Mouse (Mus musculus): ENCODE measurements around the gene Uggt2. TPM values are rescaled to one million over a fixed set of nuclear protein-coding genes. Genes with fewer than 3 reads are reported as not detected.

The Uggt2 gene
- polyA plus RNA-seq, 1 experiment from 2014 or later = 27.9 TPM

DNA sequence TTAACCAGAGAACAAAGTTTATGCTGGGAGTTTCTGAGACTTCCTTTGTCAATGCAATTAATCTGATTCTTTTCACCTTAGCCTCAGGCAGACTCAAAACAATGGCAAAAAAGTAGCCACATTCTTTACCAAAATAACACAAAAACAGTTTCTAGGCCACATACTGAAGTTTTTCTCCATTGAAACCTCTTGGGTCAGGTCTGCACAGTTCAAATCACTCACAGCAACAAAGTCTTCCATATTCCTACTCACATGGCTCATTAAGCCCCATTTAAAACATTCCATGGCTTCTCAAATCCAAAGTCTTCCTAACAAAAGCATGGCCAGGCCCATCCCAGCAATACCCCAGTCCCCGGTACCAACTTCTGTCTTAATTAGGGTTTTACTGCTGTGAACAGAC is 46.3 kb downstream of the Uggt2 start:
- Histone ChIP-seq H3K27me3 (ENCODE audit: control insufficient read depth, insufficient read depth, low read length) (no peaks in the 10 kb centered on the region), H3K27ac (replicated peaks; ENCODE audit: low read depth, low read length) (no peak overlapping the region), H3K4me1 (ENCODE audit: control insufficient read depth, insufficient read depth, low read length) (no peaks in the 10 kb centered on the region), H3K9ac (replicated peaks; ENCODE audit: low read length) (no peak overlapping the region), H3K9me3 (ENCODE audit: control insufficient read depth, low read length) (no peaks in the 10 kb centered on the region), H3K4me2 (ENCODE audit: low read length) (no peak overlapping the region), H3K4me3 (replicated peaks; ENCODE audit: low read depth, low read length) (no peak overlapping the region), H3K36me3 (ENCODE audit: control insufficient read depth, insufficient read depth, low read length) (peaks cover 32% of the 10 kb centered on the region)
- ATAC-seq (ENCODE audit: low FRiP score, low TSS enrichment) = no peak
- DNase-seq = no peak
- 74% methylated on average over 1 of the region's 1 CpGs for WGBS

DNA sequence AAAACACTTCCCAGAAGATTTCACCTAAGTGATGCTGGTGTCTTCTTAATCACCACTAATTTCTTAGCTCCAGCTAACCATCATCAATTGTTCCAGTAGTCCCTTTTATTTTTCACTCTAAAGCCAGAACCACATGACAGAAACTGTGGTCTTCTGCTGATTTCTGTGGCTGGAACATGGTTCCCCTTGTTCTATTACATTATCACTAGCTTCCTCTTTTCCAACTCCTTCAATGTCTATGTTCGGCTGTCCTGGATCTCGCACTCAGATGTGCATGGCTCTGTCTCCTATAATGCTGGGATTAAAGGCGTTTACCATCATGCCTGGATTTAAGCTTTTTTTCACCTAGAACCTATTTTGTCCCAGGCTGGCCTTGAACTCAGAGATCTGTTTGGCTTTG is 46.9 kb downstream of the Uggt2 start:
- Histone ChIP-seq H3K4me3 (replicated peaks; ENCODE audit: low read depth, low read length) (no peak overlapping the region), H3K27ac (replicated peaks; ENCODE audit: low read depth, low read length) (no peak overlapping the region), H3K9me3 (ENCODE audit: control insufficient read depth, low read length) (no peaks in the 10 kb centered on the region), H3K4me1 (ENCODE audit: control insufficient read depth, insufficient read depth, low read length) (no peaks in the 10 kb centered on the region), H3K4me2 (ENCODE audit: low read length) (no peak overlapping the region), H3K27me3 (ENCODE audit: control insufficient read depth, insufficient read depth, low read length) (no peaks in the 10 kb centered on the region), H3K9ac (replicated peaks; ENCODE audit: low read length) (no peak overlapping the region), H3K36me3 (ENCODE audit: control insufficient read depth, insufficient read depth, low read length) (peaks cover 28% of the 10 kb centered on the region)
- no peak for DNase-seq
- no peak for ATAC-seq (ENCODE audit: low FRiP score, low TSS enrichment)
- 94% methylated on average over 3 of the region's 3 CpGs for WGBS

DNA sequence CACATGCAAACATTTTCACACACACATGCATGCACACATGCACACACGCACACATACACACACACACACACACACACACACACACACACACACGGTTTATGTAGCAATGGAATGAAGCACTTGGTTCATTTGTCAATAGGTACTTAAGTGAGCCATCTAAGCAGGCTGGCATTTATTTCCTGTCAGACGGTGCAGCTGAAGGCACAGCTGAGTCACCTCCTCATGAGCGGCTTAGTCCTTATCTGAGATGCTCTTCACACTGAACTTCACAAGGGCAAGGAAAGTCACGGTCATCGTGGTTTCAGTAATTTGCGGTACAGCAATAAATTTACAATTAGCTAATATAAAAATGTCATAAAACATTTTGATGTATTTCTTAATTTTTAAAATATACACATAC is 55.5 kb downstream of the Uggt2 start:
- Histone ChIP-seq H3K27me3 (ENCODE audit: control insufficient read depth, insufficient read depth, low read length) (no peaks in the 10 kb centered on the region), H3K9me3 (ENCODE audit: control insufficient read depth, low read length) (no peaks in the 10 kb centered on the region), H3K4me2 (ENCODE audit: low read length) (no peak overlapping the region), H3K4me3 (replicated peaks; ENCODE audit: low read depth, low read length) (no peak overlapping the region), H3K36me3 (ENCODE audit: control insufficient read depth, insufficient read depth, low read length) (peaks cover 25% of the 10 kb centered on the region), H3K9ac (replicated peaks; ENCODE audit: low read length) (no peak overlapping the region), H3K27ac (replicated peaks; ENCODE audit: low read depth, low read length) (no peak overlapping the region), H3K4me1 (ENCODE audit: control insufficient read depth, insufficient read depth, low read length) (no peaks in the 10 kb centered on the region)
- 89% methylated on average over 7 of the region's 7 CpGs for WGBS
- DNase-seq (no peak), ATAC-seq (ENCODE audit: low FRiP score, low TSS enrichment) (no peak)

DNA sequence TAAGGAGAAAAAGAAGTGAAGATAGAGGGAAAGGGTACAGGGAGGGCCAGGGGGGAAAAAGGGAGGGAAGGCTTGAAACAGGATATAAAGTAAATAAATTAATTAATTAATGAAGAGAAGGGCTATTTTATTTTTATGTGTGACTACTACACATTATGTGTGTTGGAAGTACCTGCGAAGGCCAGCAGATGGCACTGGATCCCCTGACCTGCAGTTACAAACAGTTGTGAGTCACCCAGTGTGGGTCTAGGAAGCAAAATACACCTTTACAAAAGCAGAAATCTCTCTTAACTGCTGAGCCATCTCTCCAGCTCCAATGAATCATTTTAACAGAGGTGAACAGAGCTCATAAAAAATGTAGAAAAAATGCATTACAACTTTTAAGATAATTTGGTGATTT is 59.0 kb downstream of the Uggt2 start:
- H3K27ac ChIP-seq (replicated peaks; ENCODE audit: low read depth, low read length) = no peak overlapping the region
- H3K27me3 ChIP-seq (ENCODE audit: control insufficient read depth, insufficient read depth, low read length) = no peaks in the 10 kb centered on the region
- DNase-seq (peak; percentile 79), ATAC-seq (ENCODE audit: low FRiP score, low TSS enrichment) (peak; percentile 43; the same call in 1 of the 2 replicates)
- no peak overlapping the region for H3K9ac ChIP-seq (replicated peaks; ENCODE audit: low read length)
- no peak overlapping the region for H3K4me2 ChIP-seq (ENCODE audit: low read length)
- peaks cover 35% of the 10 kb centered on the region for H3K36me3 ChIP-seq (ENCODE audit: control insufficient read depth, insufficient read depth, low read length)
- H3K4me3 ChIP-seq (replicated peaks; ENCODE audit: low read depth, low read length) = no peak overlapping the region
- 67% methylated on average over 1 of the region's 1 CpGs for WGBS
- H3K9me3 ChIP-seq (ENCODE audit: control insufficient read depth, low read length) = no peaks in the 10 kb centered on the region
- no peaks in the 10 kb centered on the region for H3K4me1 ChIP-seq (ENCODE audit: control insufficient read depth, insufficient read depth, low read length)

DNA sequence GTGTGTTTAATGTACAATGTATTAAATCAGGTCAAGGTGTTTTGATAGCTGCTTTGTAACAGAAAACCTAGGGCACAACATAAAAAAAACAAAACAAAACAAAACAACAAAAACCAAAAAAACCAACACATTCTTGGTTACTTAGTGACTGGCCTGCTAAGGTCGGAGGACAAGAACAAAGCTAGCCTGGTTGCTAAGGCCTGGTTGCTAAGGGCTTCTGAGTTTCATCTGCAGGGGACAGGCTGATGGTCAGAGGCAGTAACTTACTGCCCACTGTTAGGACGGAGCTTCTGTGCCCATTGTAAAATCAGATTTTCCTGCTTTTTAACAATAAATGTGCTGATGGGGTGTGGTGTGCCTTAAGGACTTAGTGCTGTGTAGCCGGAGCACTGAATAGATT is 61.5 kb downstream of the Uggt2 start:
- H3K27ac ChIP-seq (replicated peaks; ENCODE audit: low read depth, low read length) = no peak overlapping the region
- ATAC-seq (ENCODE audit: low FRiP score, low TSS enrichment) (no peak), DNase-seq (peak; percentile 33)
- H3K4me1 ChIP-seq (ENCODE audit: control insufficient read depth, insufficient read depth, low read length) = no peaks in the 10 kb centered on the region
- no peak overlapping the region for H3K4me3 ChIP-seq (replicated peaks; ENCODE audit: low read depth, low read length)
- H3K9me3 ChIP-seq (ENCODE audit: control insufficient read depth, low read length) = no peaks in the 10 kb centered on the region
- H3K36me3 ChIP-seq (ENCODE audit: control insufficient read depth, insufficient read depth, low read length) = peaks cover 47% of the 10 kb centered on the region
- H3K27me3 ChIP-seq (ENCODE audit: control insufficient read depth, insufficient read depth, low read length) = no peaks in the 10 kb centered on the region
- no peak overlapping the region for H3K4me2 ChIP-seq (ENCODE audit: low read length)
- 9% methylated on average over 3 of the region's 3 CpGs for WGBS
- no peak overlapping the region for H3K9ac ChIP-seq (replicated peaks; ENCODE audit: low read length)

DNA sequence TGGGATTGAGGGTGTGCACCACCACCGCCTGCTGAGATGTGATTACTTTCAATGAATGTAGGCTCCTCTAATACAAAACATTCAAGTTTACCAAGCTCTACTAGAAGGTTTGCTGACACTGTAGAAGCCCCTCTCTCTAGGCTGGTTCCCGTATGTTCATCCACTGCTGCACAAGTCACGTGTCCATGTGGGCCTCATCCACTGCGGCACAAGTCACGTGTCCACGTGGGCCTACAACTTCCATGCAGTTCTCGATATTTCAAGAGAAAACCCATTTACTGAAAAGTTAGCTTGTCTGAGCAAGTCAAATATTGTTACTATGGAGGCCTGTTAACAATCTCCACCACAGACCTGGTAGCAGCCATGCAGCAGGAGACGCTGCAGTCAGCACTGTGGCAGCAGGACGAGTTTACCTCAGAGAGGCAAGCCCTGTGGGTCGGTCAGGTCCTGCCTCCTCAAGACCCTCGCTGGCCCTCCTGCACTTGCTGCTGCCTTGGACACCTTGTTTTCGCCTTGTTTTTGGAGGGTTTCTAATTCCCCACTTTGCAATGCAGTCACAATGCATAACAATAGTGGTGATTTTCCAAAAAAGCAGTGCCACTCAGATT is 62.0 kb downstream of the Uggt2 start:
- H3K9ac ChIP-seq (replicated peaks; ENCODE audit: low read length) = no peak overlapping the region
- H3K4me3 ChIP-seq (replicated peaks; ENCODE audit: low read depth, low read length) = no peak overlapping the region
- H3K4me1 ChIP-seq (ENCODE audit: control insufficient read depth, insufficient read depth, low read length) = no peaks in the 10 kb centered on the region
- 64% methylated on average over 12 of the region's 12 CpGs for WGBS
- H3K27ac ChIP-seq (replicated peaks; ENCODE audit: low read depth, low read length) = no peak overlapping the region
- H3K9me3 ChIP-seq (ENCODE audit: control insufficient read depth, low read length) = no peaks in the 10 kb centered on the region
- H3K36me3 ChIP-seq (ENCODE audit: control insufficient read depth, insufficient read depth, low read length) = peaks cover 44% of the 10 kb centered on the region
- no peak overlapping the region for H3K4me2 ChIP-seq (ENCODE audit: low read length)
- no peak for DNase-seq
- H3K27me3 ChIP-seq (ENCODE audit: control insufficient read depth, insufficient read depth, low read length) = no peaks in the 10 kb centered on the region
- no peak for ATAC-seq (ENCODE audit: low FRiP score, low TSS enrichment)

DNA sequence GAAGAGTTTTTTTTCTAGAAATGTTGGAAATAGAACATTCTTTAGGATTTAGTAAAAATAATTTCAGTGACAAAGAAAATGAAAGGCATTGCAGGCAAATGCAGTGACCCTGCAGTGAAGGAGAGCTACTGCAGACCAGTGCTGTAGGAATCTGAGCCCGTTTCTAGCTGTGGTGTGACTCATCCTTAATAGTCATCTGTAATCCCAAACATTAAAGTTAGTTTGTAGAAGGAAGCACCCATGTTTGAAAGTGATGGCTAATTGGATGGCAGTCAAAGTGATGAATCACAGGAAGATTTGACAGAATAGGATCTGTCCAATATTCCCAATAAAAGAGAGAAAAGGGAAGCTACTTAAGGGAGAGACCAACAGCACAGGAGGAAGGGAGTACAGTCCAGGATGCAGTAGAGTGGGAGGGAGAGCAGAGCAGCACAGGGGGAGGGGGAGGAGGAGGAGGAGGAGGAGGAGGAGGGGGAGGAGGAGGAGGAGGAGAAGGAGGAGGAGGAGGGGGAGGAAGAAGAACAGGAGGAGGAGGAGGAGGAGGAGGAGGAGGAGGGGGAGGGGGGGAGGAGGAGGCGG is 71.5 kb downstream of the Uggt2 start:
- Histone ChIP-seq H3K4me2 (ENCODE audit: low read length) (no peak overlapping the region), H3K9me3 (ENCODE audit: control insufficient read depth, low read length) (no peaks in the 10 kb centered on the region), H3K4me3 (replicated peaks; ENCODE audit: low read depth, low read length) (no peak overlapping the region), H3K27me3 (ENCODE audit: control insufficient read depth, insufficient read depth, low read length) (no peaks in the 10 kb centered on the region), H3K9ac (replicated peaks; ENCODE audit: low read length) (no peak overlapping the region), H3K36me3 (ENCODE audit: control insufficient read depth, insufficient read depth, low read length) (peaks cover 35% of the 10 kb centered on the region), H3K4me1 (ENCODE audit: control insufficient read depth, insufficient read depth, low read length) (no peaks in the 10 kb centered on the region), H3K27ac (replicated peaks; ENCODE audit: low read depth, low read length) (no peak overlapping the region)
- 70% methylated on average over 2 of the region's 2 CpGs for WGBS
- DNase-seq = no peak
- ATAC-seq (ENCODE audit: low FRiP score, low TSS enrichment) = no peak

DNA sequence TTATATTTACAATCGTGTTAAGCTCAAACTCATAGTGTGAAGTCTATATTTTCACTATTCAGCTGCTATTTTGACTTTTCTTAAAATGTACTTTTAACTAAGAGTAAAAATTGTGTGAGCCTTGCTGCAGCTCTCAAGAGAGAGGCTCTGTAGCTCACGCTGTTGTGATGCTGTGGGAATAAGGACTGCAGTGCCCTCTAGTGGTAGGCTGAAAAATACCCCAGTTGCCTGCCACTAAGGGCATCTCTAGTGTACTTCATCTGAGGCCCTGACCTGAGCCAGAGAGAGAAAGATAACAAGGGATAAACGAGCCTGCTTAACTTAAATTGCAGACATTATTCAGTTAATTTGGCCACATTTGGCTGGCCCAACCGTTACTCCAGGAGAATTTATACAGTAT is 72.1 kb downstream of the Uggt2 start:
- 49% methylated on average over 4 of the region's 4 CpGs for WGBS
- Histone ChIP-seq H3K4me3 (replicated peaks; ENCODE audit: low read depth, low read length) (no peak overlapping the region), H3K4me1 (ENCODE audit: control insufficient read depth, insufficient read depth, low read length) (no peaks in the 10 kb centered on the region), H3K9ac (replicated peaks; ENCODE audit: low read length) (no peak overlapping the region), H3K27ac (replicated peaks; ENCODE audit: low read depth, low read length) (no peak overlapping the region), H3K27me3 (ENCODE audit: control insufficient read depth, insufficient read depth, low read length) (no peaks in the 10 kb centered on the region), H3K36me3 (ENCODE audit: control insufficient read depth, insufficient read depth, low read length) (peaks cover 33% of the 10 kb centered on the region), H3K4me2 (ENCODE audit: low read length) (no peak overlapping the region), H3K9me3 (ENCODE audit: control insufficient read depth, low read length) (no peaks in the 10 kb centered on the region)
- peak; percentile 69 for DNase-seq
- peak; percentile 58; the same call in 1 of the 2 replicates for ATAC-seq (ENCODE audit: low FRiP score, low TSS enrichment)

DNA sequence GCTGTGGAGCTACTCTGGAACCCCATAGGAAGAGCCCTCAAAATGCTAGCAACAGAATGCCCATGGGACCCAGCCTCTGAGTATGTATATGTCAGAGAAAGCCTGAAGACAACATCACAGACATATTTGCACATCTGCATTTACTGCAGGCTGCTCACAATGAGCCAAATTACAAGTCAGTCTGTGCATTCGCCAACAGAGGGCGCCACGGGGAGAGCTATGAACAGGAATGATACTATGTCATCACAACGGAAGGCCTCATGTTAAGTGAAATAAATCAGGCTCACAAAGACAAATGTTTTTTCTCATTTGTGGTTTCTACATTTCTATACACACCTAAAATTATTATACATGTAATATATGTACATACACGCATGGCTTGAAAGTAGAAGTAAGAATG is 73.3 kb downstream of the Uggt2 start:
- peaks cover 28% of the 10 kb centered on the region for H3K36me3 ChIP-seq (ENCODE audit: control insufficient read depth, insufficient read depth, low read length)
- no peak overlapping the region for H3K27ac ChIP-seq (replicated peaks; ENCODE audit: low read depth, low read length)
- no peak overlapping the region for H3K4me3 ChIP-seq (replicated peaks; ENCODE audit: low read depth, low read length)
- H3K4me2 ChIP-seq (ENCODE audit: low read length) = no peak overlapping the region
- DNase-seq = peak; percentile 34
- H3K9ac ChIP-seq (replicated peaks; ENCODE audit: low read length) = no peak overlapping the region
- no peaks in the 10 kb centered on the region for H3K27me3 ChIP-seq (ENCODE audit: control insufficient read depth, insufficient read depth, low read length)
- ATAC-seq (ENCODE audit: low FRiP score, low TSS enrichment) = no peak
- H3K4me1 ChIP-seq (ENCODE audit: control insufficient read depth, insufficient read depth, low read length) = no peaks in the 10 kb centered on the region
- 78% methylated on average over 5 of the region's 5 CpGs for WGBS
- H3K9me3 ChIP-seq (ENCODE audit: control insufficient read depth, low read length) = no peaks in the 10 kb centered on the region

Data from midbrain, embryonic 14.5 days (tissue).